Mouse (Mus musculus): ENCODE results near the gene Atp6v0a4.

- TF ChIP-seq CTCF (IDR thresholded peaks at IDR 0.05; ENCODE audit: control insufficient read depth, insufficient read depth, low read length) (no peak), POLR2A (IDR thresholded peaks at IDR 0.05; ENCODE audit: borderline replicate concordance, control insufficient read depth, low read depth, low read length) (no peak)
These were observed 16.0 kb upstream of the Atp6v0a4 start for GRCm38 (mm10) chr6:38140402-38140801.
